Mouse (Mus musculus) MEL (cell line): ENCODE results near the gene S100pbp.

ENCODE experiments used
- BHLHE40 ChIP-seq: IDR thresholded peaks from 2 replicates; pipeline ENCODE4 v1.6.1; 2012; ENCODE audit warnings: low read depth, mild to moderate bottlenecking, inconsistent platforms, low read length, improper control_type of control experiment, borderline replicate concordance
- CTCF ChIP-seq, 3 experiments: IDR thresholded peaks in 2 of 3; conservative IDR thresholded peaks in 1 of 3; 2 replicates each; pipeline ENCODE4 v1.5.1; 2011 to 2012; ENCODE audit warnings: low read length in 3 of 3, low read depth in 2 of 3, mild to moderate bottlenecking in 2 of 3, improper control_type of control experiment in 1 of 3, inconsistent platforms in 1 of 3, mixed read lengths in 1 of 3, moderate library complexity in 1 of 3; ENCODE audit not compliant: control insufficient read depth in 1 of 3, insufficient read depth in 1 of 3, poor library complexity in 1 of 3, severe bottlenecking in 1 of 3
- ELF1 ChIP-seq: IDR thresholded peaks from 2 replicates; pipeline ENCODE4 v1.6.1; 2014; ENCODE audit warnings: low read depth, mild to moderate bottlenecking, inconsistent platforms, low read length, improper control_type of control experiment, moderate library complexity
- MAFK ChIP-seq: IDR thresholded peaks from 2 replicates; pipeline ENCODE4 v1.6.1; 2011; ENCODE audit warnings: low read depth, mild to moderate bottlenecking, low read length, improper control_type of control experiment, borderline replicate concordance
- MYC ChIP-seq: IDR thresholded peaks from 2 replicates; pipeline ENCODE4 v1.6.1; 2011; ENCODE audit warnings: low read depth, mild to moderate bottlenecking, low read length, improper control_type of control experiment, moderate library complexity
- NELFE ChIP-seq: IDR thresholded peaks from 2 replicates; pipeline ENCODE4 v1.6.1; 2011; ENCODE audit warnings: low read depth, low read length, improper control_type of control experiment
- NRF1 ChIP-seq: IDR thresholded peaks from 2 replicates; pipeline ENCODE4 v1.6.1; 2014; ENCODE audit warnings: low read depth, mild to moderate bottlenecking, inconsistent platforms, low read length, improper control_type of control experiment, moderate library complexity; ENCODE audit not compliant: poor library complexity, insufficient read depth, severe bottlenecking
- POLR2A ChIP-seq, 2 experiments: IDR thresholded peaks; 2 replicates each; pipeline ENCODE4 v1.6.1; 2011 to 2012; ENCODE audit warnings: low read length in 2 of 2, mild to moderate bottlenecking in 2 of 2, control low read depth in 1 of 2, improper control_type of control experiment in 1 of 2, low read depth in 1 of 2, moderate library complexity in 1 of 2; ENCODE audit not compliant: control insufficient read depth in 1 of 2, insufficient read depth in 1 of 2, poor library complexity in 1 of 2
- SIN3A ChIP-seq: IDR thresholded peaks from 2 replicates; pipeline ENCODE4 v1.6.1; 2012; ENCODE audit warnings: low read length, improper control_type of control experiment, inconsistent platforms
- TAL1 ChIP-seq: IDR thresholded peaks from 2 replicates; pipeline ENCODE4 v1.6.1; 2012; ENCODE audit warnings: mild to moderate bottlenecking, inconsistent platforms, low read length, moderate library complexity, mixed read lengths
- TCF12 ChIP-seq: IDR thresholded peaks from 2 replicates; pipeline ENCODE4 v1.6.1; 2014; ENCODE audit warnings: low read depth, mild to moderate bottlenecking, inconsistent platforms, low read length, improper control_type of control experiment, moderate library complexity
- UBTF ChIP-seq: IDR thresholded peaks from 2 replicates; pipeline ENCODE4 v1.6.1; 2012; ENCODE audit warnings: low read depth, mild to moderate bottlenecking, inconsistent platforms, low read length, improper control_type of control experiment, moderate library complexity, borderline replicate concordance; ENCODE audit not compliant: insufficient read depth
- USF1 ChIP-seq: IDR thresholded peaks from 2 replicates; pipeline ENCODE4 v1.6.1; 2014; ENCODE audit warnings: low read depth, mild to moderate bottlenecking, inconsistent platforms, low read length, improper control_type of control experiment, moderate library complexity
- ZNF384 ChIP-seq: IDR thresholded peaks from 2 replicates; pipeline ENCODE4 v1.6.1; 2012; ENCODE audit warnings: low read depth, mild to moderate bottlenecking, inconsistent platforms, low read length, improper control_type of control experiment

DNA sequence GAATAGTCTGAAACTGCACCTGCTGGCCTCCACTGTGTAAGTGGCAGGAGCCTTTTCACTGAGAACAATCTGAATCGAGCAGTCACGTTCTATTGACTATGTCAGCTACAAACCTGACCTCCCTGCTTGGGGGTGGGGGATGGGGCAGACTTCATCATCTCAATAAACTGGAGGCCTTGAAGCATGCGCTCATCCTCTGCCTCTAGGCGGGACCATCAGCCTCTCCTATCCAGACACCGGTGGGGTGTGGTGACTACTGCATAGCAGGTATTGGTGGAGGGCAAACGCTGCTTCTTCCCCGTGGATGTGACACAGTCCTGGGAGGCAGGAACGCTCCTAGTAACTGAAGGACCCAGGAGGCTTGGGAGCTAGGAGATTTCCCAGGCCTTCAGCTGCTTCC, 41.4 kb upstream of the S100pbp start:
- TF ChIP-seq CTCF (IDR thresholded peaks at IDR 0.05 in 2 of 3, conservative IDR thresholded peaks at IDR 0.05 in 1 of 3; ENCODE audit: control insufficient read depth in 1 of 3, insufficient read depth in 1 of 3, low read depth in 2 of 3, low read length in 3 of 3, poor library complexity in 1 of 3, severe bottlenecking in 1 of 3) (no peak), POLR2A (IDR thresholded peaks at IDR 0.05; ENCODE audit: control insufficient read depth in 1 of 2, insufficient read depth in 1 of 2, low read depth in 1 of 2, low read length in 2 of 2, poor library complexity in 1 of 2) (no peak), MAFK (no peak), USF1 (no peak), SIN3A (no peak), BHLHE40 (no peak), TCF12 (no peak), UBTF (no peak), TAL1 (no peak), MYC (no peak), ELF1 (no peak), ZNF384 (no peak), NELFE (no peak), NRF1 (no peak)
